Mouse (Mus musculus) spleen, adult 2 months (tissue): Measurements from ENCODE around the gene Wdr64. TPM values are rescaled to one million over a fixed set of nuclear protein-coding genes. Genes with fewer than 3 reads are reported as not detected.

ENCODE experiments used
- DNase-seq, 2 experiments: peaks; one replicate each; pipeline versions ENCODE4 v3.0.0 to v3.0.0-alpha.2; 2012 to 2021; ENCODE audit warnings: low spot score in 2 of 2, low read depth in 1 of 2
- H3K27ac ChIP-seq: fragments of 200-500 bp; 2 replicates; pipeline ENCODE4 v1.5.1; 2012; ENCODE audit warnings: low read length, inconsistent platforms; ENCODE audit not compliant: insufficient read depth
- H3K27me3 ChIP-seq: fragments of 200-500 bp; 2 replicates; pipeline ENCODE4 v1.6.1; 2012; ENCODE audit warnings: mild to moderate bottlenecking, moderate library complexity, low read length, inconsistent platforms; ENCODE audit not compliant: control insufficient read depth, insufficient read depth
- H3K36me3 ChIP-seq: fragments of 200-500 bp; 2 replicates; pipeline ENCODE4 v1.6.1; 2012; ENCODE audit warnings: mild to moderate bottlenecking, low read length, inconsistent platforms; ENCODE audit not compliant: control insufficient read depth, insufficient read depth
- H3K4me1 ChIP-seq: fragments of 200-500 bp; 2 replicates; pipeline ENCODE4 v1.6.1; 2011; ENCODE audit warnings: inconsistent platforms; ENCODE audit not compliant: control insufficient read depth, insufficient read depth, insufficient read length
- H3K4me3 ChIP-seq: fragments of 200-500 bp; 2 replicates; pipeline ENCODE4 v1.5.1; 2011; ENCODE audit warnings: mild to moderate bottlenecking, inconsistent platforms; ENCODE audit not compliant: insufficient read depth, insufficient read length; ENCODE audit errors: extremely low read depth
- CTCF ChIP-seq: fragments of 200-500 bp; IDR thresholded peaks from 2 replicates; pipeline ENCODE4 v1.5.1; 2011; ENCODE audit warnings: mild to moderate bottlenecking, inconsistent platforms; ENCODE audit not compliant: insufficient read depth, insufficient read length, insufficient replicate concordance; ENCODE audit errors: extremely low read depth
- POLR2A ChIP-seq: fragments of 200-500 bp; IDR thresholded peaks from 2 replicates; pipeline ENCODE4 v1.6.1; 2011; ENCODE audit warnings: low read depth, low read length, inconsistent platforms
- WGBS: fragments of 180-500 bp; shearing (Covaris S2); methylation state at CpG from one replicate; pipeline ENCODE4 v1.1.7; 2018; 5-methylcytosine and 5-hydroxymethylcytosine counted together
- polyA plus RNA-seq: library from polyadenylated mRNA; depleted of rRNA; stranded (reverse); fragments of >200 nt; gene quantifications from 2 replicates; pipeline ENCODE4 v1.2.3, GENCODE M21; 2012

The Wdr64 gene
- polyA plus RNA-seq, 1 experiment, result not detected

GRCm38 (mm10) chr1:175712338-175712909, 14.0 kb downstream of the Wdr64 start:
- no peaks in the 10 kb centered on the region for H3K36me3 ChIP-seq
- 76% methylated on average over 11 of the region's 11 CpGs for WGBS
- no peak for TF ChIP-seq CTCF
- TF ChIP-seq POLR2A, result no peak
- no peak overlapping the region for H3K27ac ChIP-seq
- H3K27me3 ChIP-seq, result no peaks in the 10 kb centered on the region
- H3K4me1 ChIP-seq, result no peaks in the 10 kb centered on the region
- DNase-seq, result no peak
- no peak overlapping the region for H3K4me3 ChIP-seq

- no peak for TF ChIP-seq POLR2A
- TF ChIP-seq CTCF, result no peak
- whole genome bisulfite sequencing, result 91% methylated on average over 9 of the region's 9 CpGs
- DNase-seq, result no peak
- no peaks in the 10 kb centered on the region for H3K27me3 ChIP-seq
- H3K4me1 ChIP-seq, result no peaks in the 10 kb centered on the region
- no peaks in the 10 kb centered on the region for H3K36me3 ChIP-seq
- H3K27ac ChIP-seq, result no peak overlapping the region
- H3K4me3 ChIP-seq, result no peak overlapping the region
Observed at GRCm38 (mm10) chr1:175716832-175717231, 18.4 kb downstream of the Wdr64 start.

- Histone ChIP-seq H3K4me3 (no peak overlapping the region), H3K27me3 (no peaks in the 10 kb centered on the region), H3K27ac (no peak overlapping the region), H3K36me3 (no peaks in the 10 kb centered on the region), H3K4me1 (no peaks in the 10 kb centered on the region)
- TF ChIP-seq CTCF (no peak), POLR2A (no peak)
- 43% methylated on average over 7 of the region's 7 CpGs for WGBS
- no peak for DNase-seq
Observed at GRCm38 (mm10) chr1:175725771-175726170, 27.4 kb downstream of the Wdr64 start.

- Histone ChIP-seq H3K27me3 (no peaks in the 10 kb centered on the region), H3K4me1 (no peaks in the 10 kb centered on the region), H3K4me3 (no peak overlapping the region), H3K36me3 (no peaks in the 10 kb centered on the region), H3K27ac (no peak overlapping the region)
- TF ChIP-seq POLR2A (no peak), CTCF (no peak)
- WGBS, result 61% methylated on average over 10 of the region's 10 CpGs
- no peak for DNase-seq
Observed at GRCm38 (mm10) chr1:175754576-175755364, 56.4 kb downstream of the Wdr64 start.

- H3K4me3 ChIP-seq, result no peak overlapping the region
- TF ChIP-seq CTCF (no peak), POLR2A (no peak)
- no peaks in the 10 kb centered on the region for H3K27me3 ChIP-seq
- no peak for DNase-seq
- no peak overlapping the region for H3K27ac ChIP-seq
- 43% methylated on average over 2 of the region's 2 CpGs for whole genome bisulfite sequencing
- H3K36me3 ChIP-seq, result no peaks in the 10 kb centered on the region
- no peaks in the 10 kb centered on the region for H3K4me1 ChIP-seq
Observed at GRCm38 (mm10) chr1:175794668-175795067, 96.3 kb downstream of the Wdr64 start.

- no peak for DNase-seq
- TF ChIP-seq POLR2A (no peak), CTCF (no peak)
- Histone ChIP-seq H3K27me3 (no peaks in the 10 kb centered on the region), H3K27ac (no peak overlapping the region), H3K36me3 (no peaks in the 10 kb centered on the region), H3K4me3 (no peak overlapping the region), H3K4me1 (no peaks in the 10 kb centered on the region)
- 75% methylated on average over 5 of the region's 5 CpGs for WGBS
Observed at GRCm38 (mm10) chr1:175808356-175808755, 110.0 kb downstream of the Wdr64 start.

- 9% methylated on average over 1 of the region's 1 CpGs for WGBS
- Histone ChIP-seq H3K27me3 (no peaks in the 10 kb centered on the region), H3K4me3 (no peak overlapping the region), H3K36me3 (no peaks in the 10 kb centered on the region), H3K4me1 (no peaks in the 10 kb centered on the region), H3K27ac (no peak overlapping the region)
- TF ChIP-seq POLR2A, result no peak
- no peak for TF ChIP-seq CTCF
- DNase-seq, result no peak
Observed at GRCm38 (mm10) chr1:175811625-175812024, 113.2 kb downstream of the Wdr64 start.
